Mouse (Mus musculus): ENCODE measurements around the gene Gas7. TPM values are rescaled to one million over a fixed set of nuclear protein-coding genes. Genes with fewer than 3 reads are reported as not detected.

Gene Gas7
- total and polyA plus RNA-seq, 2 experiments from 2014 or later: 46.8 to 76.0 TPM

DNA sequence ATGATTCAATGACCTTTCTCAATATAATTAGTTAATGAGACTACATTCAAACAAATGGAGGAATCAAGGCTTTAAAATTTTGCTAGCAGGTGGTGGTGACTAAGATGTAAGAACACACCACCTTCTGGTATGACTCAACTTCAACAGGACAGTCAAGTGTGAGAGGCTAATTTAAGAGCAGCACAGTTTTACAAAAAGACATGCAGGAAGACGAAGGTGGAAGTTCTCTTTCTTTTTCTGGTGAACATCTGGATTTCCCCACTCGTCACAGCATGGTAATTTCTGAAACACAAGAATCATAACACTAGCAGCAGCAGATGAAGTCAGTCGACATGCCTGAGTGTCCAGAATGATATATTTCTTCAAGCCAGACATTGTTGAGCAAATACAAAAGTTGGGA, 279.4 kb downstream of the Gas7 start:
- H3K4me1 ChIP-seq (ENCODE audit: insufficient read depth, low read length): no peaks in the 10 kb centered on the region
- no peaks in the 10 kb centered on the region for H3K36me3 ChIP-seq (ENCODE audit: insufficient read depth, low read length)
- no peak overlapping the region for H3K9ac ChIP-seq (replicated peaks; ENCODE audit: low read length)
- H3K4me3 ChIP-seq (ENCODE audit: low read length): no peak overlapping the region
- DNase-seq (ENCODE audit: low spot score): no peak
- WGBS: 74% methylated on average over 3 of the region's 3 CpGs
- H3K27ac ChIP-seq: no peak overlapping the region
- TF ChIP-seq CTCF (IDR thresholded peaks at IDR 0.05; ENCODE audit: low read depth): no peak
- H3K9me3 ChIP-seq (ENCODE audit: low read length): no peaks in the 10 kb centered on the region
- ATAC-seq: no peak
- no peak overlapping the region for H3K4me2 ChIP-seq (ENCODE audit: low read depth, low read length)
- no peaks in the 10 kb centered on the region for H3K27me3 ChIP-seq (ENCODE audit: insufficient read depth, low read length)

- Histone ChIP-seq H3K4me1 (ENCODE audit: insufficient read depth, low read length) (no peaks in the 10 kb centered on the region), H3K27me3 (ENCODE audit: insufficient read depth, low read length) (no peaks in the 10 kb centered on the region), H3K9ac (replicated peaks; ENCODE audit: low read length) (no peak overlapping the region), H3K4me3 (ENCODE audit: low read length) (no peak overlapping the region), H3K9me3 (ENCODE audit: low read length) (no peaks in the 10 kb centered on the region), H3K27ac (no peak overlapping the region), H3K36me3 (ENCODE audit: insufficient read depth, low read length) (no peaks in the 10 kb centered on the region), H3K4me2 (ENCODE audit: low read depth, low read length) (no peak overlapping the region)
- DNase-seq (ENCODE audit: low spot score) (no peak), ATAC-seq (no peak)
- WGBS: 89% methylated on average over 6 of the region's 6 CpGs
- no peak for TF ChIP-seq CTCF (IDR thresholded peaks at IDR 0.05; ENCODE audit: low read depth)
Observed at GRCm38 (mm10) chr11:67738345-67738744, 283.1 kb downstream of the Gas7 start.

Other genes with a start within 250 kb of the Gas7 start
- gene Myh4, start 217.4 kb upstream of the Gas7 start, total RNA-seq (2014; rRNA removed): not detected in 2 replicates
- gene Myh4, start 217.4 kb upstream of the Gas7 start, polyA plus RNA-seq (2015; fragmentation: Nextera tagmentation; extraction: Ambion mirVana): 0.03 and 0.08 TPM in 2 replicates
- 3.3 and 12.5 TPM in 2 replicates for gene Myh8, start 178.3 kb upstream of the Gas7 start, total RNA-seq (2014; rRNA removed)
- gene Myh8, start 178.3 kb upstream of the Gas7 start, polyA plus RNA-seq (2015; fragmentation: Nextera tagmentation; extraction: Ambion mirVana): 0.61 and 1.2 TPM in 2 replicates
- under 0.01 and 0.07 TPM in 2 replicates for gene Myh13, start 133.8 kb upstream of the Gas7 start, total RNA-seq (2014; rRNA removed)
- gene Myh13, start 133.8 kb upstream of the Gas7 start, polyA plus RNA-seq (2015; fragmentation: Nextera tagmentation; extraction: Ambion mirVana): 0.39 and 0.53 TPM in 2 replicates
- gene Rcvrn, start 239.9 kb downstream of the Gas7 start, total RNA-seq (2014; rRNA removed): not detected in 2 replicates
- gene Rcvrn, start 239.9 kb downstream of the Gas7 start, polyA plus RNA-seq (2015; fragmentation: Nextera tagmentation; extraction: Ambion mirVana): not detected in 2 replicates

Data from hindbrain, postnatal 0 days (tissue).